Mouse (Mus musculus): ENCODE measurements around the gene Serpinb6b. TPM values are rescaled to one million over a fixed set of nuclear protein-coding genes. Genes with fewer than 3 reads are reported as not detected.

The Serpinb6b gene
- polyA plus RNA-seq, 1 experiment from 2014 or later: 0.61 TPM

DNA sequence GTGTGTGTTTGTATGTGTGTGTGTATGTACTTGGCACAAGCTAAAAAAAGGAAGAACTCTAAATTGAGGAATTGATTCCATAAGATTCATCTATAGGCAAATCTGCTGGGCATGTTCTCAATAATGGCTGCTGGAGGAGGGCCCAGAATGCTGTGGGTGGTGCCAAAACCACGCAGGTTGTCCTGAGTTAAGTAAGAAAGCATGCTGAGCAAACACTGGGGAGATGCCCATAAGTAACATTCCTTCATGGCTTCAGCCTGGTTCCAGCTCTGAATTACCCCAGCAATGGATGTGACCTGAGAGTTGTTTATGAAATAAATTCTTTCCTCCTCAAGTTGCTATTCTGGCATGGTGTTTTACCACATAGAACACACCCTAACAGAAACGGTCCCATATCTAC lies 48.3 kb downstream of the Serpinb6b start:
- Histone ChIP-seq H3K9me3 (no peaks in the 10 kb centered on the region), H3K4me2 (replicated peaks) (no peak overlapping the region), H3K4me3 (replicated peaks) (no peak overlapping the region), H3K27ac (no peak overlapping the region), H3K36me3 (no peaks in the 10 kb centered on the region), H3K9ac (replicated peaks) (no peak overlapping the region), H3K27me3 (no peaks in the 10 kb centered on the region), H3K4me1 (replicated peaks) (no peaks in the 10 kb centered on the region)
- ATAC-seq: no peak
- WGBS: 73% methylated on average over 2 of the region's 2 CpGs

DNA sequence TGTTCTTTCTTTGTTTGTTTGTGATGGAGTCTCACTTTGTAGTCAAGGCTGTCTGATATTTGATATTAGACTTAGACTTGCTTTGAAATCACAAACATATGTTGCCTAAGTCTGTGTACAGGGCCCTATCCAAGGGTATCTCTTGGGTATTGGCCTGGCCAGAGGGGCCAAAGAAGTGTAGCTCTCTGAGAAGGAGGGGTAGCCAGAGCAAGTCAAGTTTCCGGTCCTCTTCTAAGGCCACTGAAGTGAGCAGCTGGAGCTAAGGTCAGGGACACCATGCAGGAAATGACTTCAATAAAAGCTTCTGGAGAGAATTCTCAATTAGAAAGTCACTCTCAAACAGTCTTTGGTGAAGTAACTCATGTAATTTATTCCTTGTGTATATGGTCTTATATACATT lies 57.4 kb downstream of the Serpinb6b start:
- Histone ChIP-seq H3K27ac (no peak overlapping the region), H3K4me2 (replicated peaks) (no peak overlapping the region), H3K9me3 (peaks cover 4% of the 10 kb centered on the region; the same call in 1 of the 2 replicates), H3K27me3 (no peaks in the 10 kb centered on the region), H3K9ac (replicated peaks) (no peak overlapping the region), H3K4me3 (replicated peaks) (no peak overlapping the region), H3K36me3 (no peaks in the 10 kb centered on the region), H3K4me1 (replicated peaks) (no peaks in the 10 kb centered on the region)
- ATAC-seq: no peak
- 91% methylated on average over 1 of the region's 1 CpGs for WGBS

DNA sequence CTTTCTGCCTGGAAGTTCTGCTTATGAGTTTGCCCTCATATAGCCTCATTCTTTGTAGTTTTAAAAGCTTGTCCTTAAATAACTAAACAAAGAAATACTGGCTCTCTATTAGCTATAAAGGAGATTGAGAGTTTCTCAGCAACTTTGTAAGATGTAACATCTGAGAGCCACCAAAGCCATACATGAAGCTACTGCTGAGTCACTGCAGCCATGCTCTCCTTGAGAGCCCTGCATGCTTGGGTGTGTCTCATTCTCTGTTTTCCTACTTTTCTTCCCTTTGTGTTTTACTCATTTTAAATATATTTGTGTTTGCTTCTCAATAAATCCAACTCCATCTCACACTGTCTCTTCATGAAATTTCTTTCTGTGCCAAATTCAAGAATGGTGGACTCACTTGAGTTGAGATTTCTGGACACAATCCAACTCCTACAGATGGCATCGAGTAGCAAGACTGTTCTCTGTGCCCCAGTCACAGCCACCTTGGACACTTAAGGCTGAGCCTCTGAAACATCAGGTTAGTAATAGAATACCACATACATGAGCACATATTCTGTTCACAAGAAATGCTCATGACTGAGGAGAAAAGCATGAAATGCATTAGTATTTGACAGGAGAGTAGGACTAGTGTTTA lies 61.5 kb downstream of the Serpinb6b start:
- 79% methylated on average over 1 of the region's 1 CpGs for WGBS
- ATAC-seq: no peak
- Histone ChIP-seq H3K36me3 (no peaks in the 10 kb centered on the region), H3K4me3 (replicated peaks) (no peak overlapping the region), H3K9me3 (no peaks in the 10 kb centered on the region), H3K9ac (replicated peaks) (no peak overlapping the region), H3K27me3 (no peaks in the 10 kb centered on the region), H3K4me1 (replicated peaks) (no peaks in the 10 kb centered on the region), H3K4me2 (replicated peaks) (no peak overlapping the region), H3K27ac (no peak overlapping the region)

DNA sequence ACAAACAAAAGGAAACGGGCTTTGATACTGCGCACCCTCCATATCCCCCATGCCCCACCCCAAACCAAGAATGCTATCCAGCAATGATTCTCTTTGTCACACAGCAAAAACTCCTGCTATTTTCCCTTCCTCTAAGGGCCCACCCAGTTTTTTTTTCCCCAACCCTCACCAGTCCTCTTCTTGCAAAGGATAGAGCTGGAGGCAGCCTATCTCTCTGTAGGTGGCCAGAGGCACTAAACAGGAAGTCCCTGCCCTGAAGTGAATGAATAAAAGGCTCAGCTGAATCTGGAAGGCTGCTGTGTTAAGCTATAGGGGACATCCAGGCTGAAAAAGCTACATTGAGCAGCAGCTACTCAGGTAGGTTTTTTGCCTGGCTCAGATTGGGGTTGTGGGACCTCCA lies 62.2 kb downstream of the Serpinb6b start, which contains the start of gene Serpinb9b:
TSS of gene Serpinb9b (plus strand) at position 173 of the 400 bp plus-strand sequence.
- H3K27ac ChIP-seq: no peak within 1 kb of the TSS
- no peaks in the 10 kb centered on the region for H3K27me3 ChIP-seq
- H3K4me1 ChIP-seq (replicated peaks): no peaks in the 10 kb centered on the region
- H3K4me3 ChIP-seq (replicated peaks): no peak within 1 kb of the TSS
- no peaks in the 10 kb centered on the region for H3K9me3 ChIP-seq
- no peak within 1 kb of the TSS for H3K9ac ChIP-seq (replicated peaks)
- H3K36me3 ChIP-seq: no peaks in the 10 kb centered on the region
- ATAC-seq: no peak
- WGBS: 86% methylated on average over 2 of the region's 2 CpGs
- no peak within 1 kb of the TSS for H3K4me2 ChIP-seq (replicated peaks)

DNA sequence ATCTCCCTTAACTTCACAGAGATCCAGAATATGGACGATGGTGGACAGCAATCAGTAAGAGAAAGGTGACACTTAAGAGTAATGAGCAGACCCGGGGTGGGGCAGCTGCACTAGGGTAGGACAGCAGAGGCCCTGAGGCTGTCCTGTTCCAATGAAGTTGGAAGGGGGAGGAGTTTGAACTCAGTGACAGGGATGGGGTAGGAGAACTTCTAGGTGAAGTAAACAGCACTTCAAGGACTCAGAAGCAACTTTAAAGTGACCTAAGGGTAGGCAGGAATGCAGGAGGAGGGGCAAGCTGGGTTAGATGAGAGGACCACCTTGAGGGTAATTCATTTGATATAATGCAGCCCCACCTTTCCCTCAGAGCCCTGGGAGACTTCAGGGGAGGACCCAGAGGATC lies 63.1 kb downstream of the Serpinb6b start:
- Histone ChIP-seq H3K36me3 (no peaks in the 10 kb centered on the region), H3K27me3 (no peaks in the 10 kb centered on the region), H3K4me3 (replicated peaks) (no peak overlapping the region), H3K4me2 (replicated peaks) (no peak overlapping the region), H3K27ac (no peak overlapping the region), H3K9me3 (no peaks in the 10 kb centered on the region), H3K9ac (replicated peaks) (no peak overlapping the region), H3K4me1 (replicated peaks) (no peaks in the 10 kb centered on the region)
- WGBS: 74% methylated on average over 2 of the region's 2 CpGs
- ATAC-seq: no peak

DNA sequence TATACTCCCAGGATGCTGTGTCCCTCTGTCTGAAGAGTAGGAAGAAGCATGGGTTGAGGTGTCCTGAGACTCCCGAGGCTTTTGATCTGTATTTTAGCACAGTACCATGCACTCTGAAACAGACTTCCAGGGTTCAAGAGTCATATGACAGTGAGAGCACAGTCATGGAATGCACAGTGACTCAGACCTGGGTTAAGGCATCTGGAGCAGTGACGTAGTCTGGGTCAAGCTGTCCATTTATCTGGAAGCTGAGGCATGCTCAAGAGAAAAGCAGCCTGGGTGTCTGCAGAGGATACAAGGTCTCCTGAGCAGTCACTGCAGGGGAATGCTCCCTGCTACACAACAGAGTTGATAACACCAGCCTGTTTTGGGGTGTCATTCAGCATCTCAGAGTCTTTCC lies 63.5 kb downstream of the Serpinb6b start:
- Histone ChIP-seq H3K27ac (no peak overlapping the region), H3K27me3 (no peaks in the 10 kb centered on the region), H3K4me2 (replicated peaks) (no peak overlapping the region), H3K9ac (replicated peaks) (no peak overlapping the region), H3K4me1 (replicated peaks) (no peaks in the 10 kb centered on the region), H3K4me3 (replicated peaks) (no peak overlapping the region), H3K36me3 (no peaks in the 10 kb centered on the region), H3K9me3 (no peaks in the 10 kb centered on the region)
- ATAC-seq: no peak
- WGBS: 84% methylated on average over 2 of the region's 2 CpGs

Other genes with a start within 250 kb of the Serpinb6b start
- 0.04 and 0.10 TPM in 2 replicates for gene Mylk4, start 181.3 kb upstream of the Serpinb6b start, polyA plus RNA-seq (2015; fragmentation: Nextera tagmentation; extraction: Ambion mirVana)
- gene Wrnip1, start 163.2 kb upstream of the Serpinb6b start, polyA plus RNA-seq (2015; fragmentation: Nextera tagmentation; extraction: Ambion mirVana): 20.9 and 28.1 TPM in 2 replicates
- gene D930007J09Rik, start 162.4 kb upstream of the Serpinb6b start, polyA plus RNA-seq (2015; fragmentation: Nextera tagmentation; extraction: Ambion mirVana): not detected in 2 replicates
- gene Serpinb1a, start 114.0 kb upstream of the Serpinb6b start, polyA plus RNA-seq (2015; fragmentation: Nextera tagmentation; extraction: Ambion mirVana): 2.6 and 3.5 TPM in 2 replicates
- not detected in 2 replicates for gene Serpinb1c, start 67.0 kb upstream of the Serpinb6b start, polyA plus RNA-seq (2015; fragmentation: Nextera tagmentation; extraction: Ambion mirVana)
- 0.89 and 0.90 TPM in 2 replicates for gene Serpinb9, start 38.0 kb downstream of the Serpinb6b start, polyA plus RNA-seq (2015; fragmentation: Nextera tagmentation; extraction: Ambion mirVana)
- 0.23 and 0.32 TPM in 2 replicates for gene Serpinb9b, start 62.2 kb downstream of the Serpinb6b start, polyA plus RNA-seq (2015; fragmentation: Nextera tagmentation; extraction: Ambion mirVana)
- 0.46 and 2.5 TPM in 2 replicates for gene Serpinb1b, start 113.4 kb downstream of the Serpinb6b start, polyA plus RNA-seq (2015; fragmentation: Nextera tagmentation; extraction: Ambion mirVana)
- not detected in 2 replicates for gene Serpinb9c, start 194.5 kb downstream of the Serpinb6b start, polyA plus RNA-seq (2015; fragmentation: Nextera tagmentation; extraction: Ambion mirVana)
- not detected in 2 replicates for gene Serpinb9d, start 227.8 kb downstream of the Serpinb6b start, polyA plus RNA-seq (2015; fragmentation: Nextera tagmentation; extraction: Ambion mirVana)